Mouse (Mus musculus): ENCODE results near the gene Osbpl11.
"Not testable (repeated sequence)": the region's sequence is repeated elsewhere in the genome, so short reads cannot be mapped to it uniquely, and the experiment has no call there.

The Osbpl11 gene

DNA sequence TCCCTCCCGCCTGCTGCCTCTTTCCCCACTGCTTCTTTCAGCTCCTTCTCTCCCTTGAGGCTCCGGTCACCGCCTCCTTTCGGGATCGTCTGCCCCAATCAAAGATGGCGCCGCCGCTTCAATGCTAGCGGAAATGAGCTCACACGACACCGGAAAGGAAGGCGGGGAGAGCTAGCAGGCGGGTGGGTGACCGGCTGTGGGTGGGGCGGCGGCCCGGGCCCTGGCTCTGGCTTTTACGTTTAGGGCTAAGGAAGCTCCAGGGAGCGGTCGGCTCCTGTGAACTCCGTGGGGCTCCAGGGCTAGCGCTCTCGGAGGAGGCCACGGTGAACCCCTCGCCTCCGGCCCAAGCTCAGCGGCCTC, at the start of gene Osbpl11:
TSS of gene Osbpl11 (plus strand) at position 171 of the 360 bp plus-strand sequence.
- peak; percentile 96 for DNase-seq (ENCODE audit: low read depth, low spot score)

DNA sequence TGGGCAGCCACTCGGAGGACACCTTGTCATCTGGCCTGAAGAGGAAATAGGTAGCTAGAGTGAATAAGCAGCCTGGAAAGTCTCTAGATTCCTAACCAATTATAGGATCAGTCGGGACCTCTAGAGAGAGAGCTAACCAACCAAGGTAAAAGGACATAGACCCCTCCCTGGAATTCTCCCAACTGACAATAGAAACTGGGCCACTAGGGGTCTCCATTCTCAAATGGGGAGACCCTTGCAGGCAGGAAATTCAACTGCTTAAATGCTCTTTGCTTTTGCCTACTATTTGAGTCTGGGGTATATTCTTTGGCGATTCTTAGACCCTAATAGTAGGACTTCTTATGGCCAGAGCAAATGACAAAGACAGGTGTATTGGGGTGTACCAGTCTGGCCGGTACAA, 49.7 kb upstream of the Osbpl11 start:
- DNase-seq (ENCODE audit: low read depth, low spot score) = peak; percentile 66

DNA sequence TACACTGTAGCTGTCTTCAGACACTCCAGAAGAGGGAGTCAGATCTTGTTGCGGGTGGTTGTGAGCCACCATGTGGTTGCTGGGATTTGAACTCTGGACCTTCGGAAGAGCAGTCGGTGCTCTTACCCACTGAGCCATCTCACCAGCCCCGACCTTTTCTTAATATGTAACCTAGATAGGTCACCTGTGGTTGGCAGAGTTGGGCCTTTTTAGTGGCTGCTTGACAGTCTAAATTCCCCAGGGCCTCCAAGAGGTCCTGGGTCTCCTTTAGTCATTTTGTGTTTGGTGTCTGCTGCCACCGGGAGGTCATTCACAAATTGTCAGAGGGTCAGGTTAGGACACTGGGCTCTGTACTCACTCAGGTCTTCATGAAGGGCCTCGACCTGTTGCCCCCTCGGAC, 45.8 kb upstream of the Osbpl11 start:
- not testable (repeated sequence) for DNase-seq (ENCODE audit: low read depth, low spot score)

DNA sequence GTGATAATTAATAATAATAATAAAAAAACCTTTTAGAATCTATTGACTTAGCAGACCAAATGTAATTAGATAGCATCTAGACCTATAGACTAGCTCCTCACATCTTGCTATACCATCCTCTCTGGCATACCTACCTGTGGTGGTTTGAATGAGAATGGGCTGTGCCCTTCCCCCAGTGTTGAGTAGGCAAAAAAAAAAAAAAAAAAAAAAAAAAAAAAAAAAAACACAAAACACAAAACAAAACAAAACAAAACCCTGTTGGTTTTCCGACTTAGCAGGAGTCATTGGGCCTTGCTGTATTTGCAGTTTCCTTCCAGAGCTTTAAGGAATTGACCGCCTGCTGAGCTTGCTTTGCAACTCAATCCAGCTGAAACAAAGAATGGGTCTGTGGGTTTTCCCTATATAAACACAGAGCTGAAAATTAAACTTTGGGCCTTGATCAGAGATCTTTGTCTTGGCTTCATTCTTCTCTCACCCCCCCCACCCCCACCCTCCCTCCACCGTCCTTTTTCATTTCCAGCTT, 43.1 kb upstream of the Osbpl11 start:
- peak; percentile 90 for DNase-seq (ENCODE audit: low read depth, low spot score)

DNA sequence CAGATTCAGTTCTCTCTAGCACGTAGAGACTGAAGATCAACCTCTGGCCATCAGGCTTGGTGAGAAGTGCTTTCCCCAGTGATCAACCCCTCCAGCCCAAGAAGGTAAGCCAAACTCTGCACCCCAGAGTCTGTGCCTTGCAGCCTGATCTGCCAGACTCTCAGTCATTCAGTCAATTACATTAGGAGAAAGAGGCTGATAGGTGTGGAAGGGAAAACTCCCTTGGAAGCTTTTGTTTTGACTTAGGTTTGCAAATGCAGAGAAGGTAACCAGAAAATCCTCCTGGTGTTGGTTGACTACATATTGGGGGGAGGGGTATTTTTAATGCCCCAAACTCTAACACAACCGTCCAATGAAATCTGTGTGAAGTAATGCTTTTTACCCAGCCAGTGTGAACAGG, 41.4 kb upstream of the Osbpl11 start:
- peak; percentile 51 for DNase-seq (ENCODE audit: low read depth, low spot score)

DNA sequence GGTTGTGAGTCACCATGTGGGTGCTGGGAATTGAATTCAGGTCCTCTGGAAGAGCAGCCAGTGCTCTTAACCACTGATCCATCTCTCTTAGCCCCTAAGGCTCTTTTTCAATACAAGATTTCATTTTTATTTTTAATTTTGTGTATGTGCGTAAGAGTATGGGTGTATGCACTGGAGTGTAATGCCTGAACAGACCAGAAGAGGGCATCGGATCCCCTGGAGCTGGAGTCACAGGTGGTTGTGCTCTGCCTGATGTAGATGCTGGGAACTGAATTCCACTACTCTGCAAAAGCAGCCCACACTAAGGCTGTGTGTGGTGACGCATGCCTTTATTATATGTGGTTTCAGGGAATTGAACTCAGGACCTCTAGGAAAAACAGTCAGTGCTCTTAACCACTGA, 38.7 kb upstream of the Osbpl11 start:
- DNase-seq (ENCODE audit: low read depth, low spot score) = peak; percentile 57

DNA sequence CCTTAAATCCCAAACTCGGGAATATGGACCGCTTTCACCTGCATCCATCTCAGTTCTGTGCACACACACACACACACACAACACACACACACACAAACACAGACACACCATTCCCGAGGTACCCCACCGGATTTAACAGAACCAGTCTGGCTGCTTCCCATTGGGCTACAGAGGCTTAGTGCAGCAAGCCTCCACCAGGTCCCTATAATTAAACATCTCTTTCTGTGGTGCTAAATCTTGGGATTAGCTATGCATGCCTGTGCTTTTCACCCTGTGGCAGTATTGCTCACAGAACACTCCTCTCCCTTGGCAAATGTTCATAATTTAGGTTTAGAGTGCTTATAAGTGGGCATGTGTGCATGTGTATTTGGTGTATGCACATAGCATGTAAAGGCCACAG, 36.7 kb upstream of the Osbpl11 start:
- DNase-seq (ENCODE audit: low read depth, low spot score) = no peak

DNA sequence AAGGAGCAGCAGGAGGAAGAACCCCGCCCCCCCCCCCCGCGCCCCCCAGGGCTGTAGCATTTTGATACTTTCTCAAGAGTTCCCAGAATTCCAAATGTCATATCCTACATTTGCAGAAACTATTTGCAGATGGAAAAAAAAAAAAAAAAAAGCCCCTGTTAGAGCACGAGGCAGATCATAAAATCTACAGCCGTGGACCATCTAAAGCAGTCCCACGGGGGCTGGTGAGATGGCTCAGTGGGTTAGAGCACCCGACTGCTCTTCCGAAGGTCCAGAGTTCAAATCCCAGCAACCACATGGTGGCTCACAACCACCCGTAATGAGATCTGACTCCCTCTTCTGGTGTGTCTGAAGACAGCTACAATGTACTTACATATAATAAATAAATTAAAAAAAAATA, 34.0 kb upstream of the Osbpl11 start:
- DNase-seq (ENCODE audit: low read depth, low spot score) = not testable (repeated sequence)

DNA sequence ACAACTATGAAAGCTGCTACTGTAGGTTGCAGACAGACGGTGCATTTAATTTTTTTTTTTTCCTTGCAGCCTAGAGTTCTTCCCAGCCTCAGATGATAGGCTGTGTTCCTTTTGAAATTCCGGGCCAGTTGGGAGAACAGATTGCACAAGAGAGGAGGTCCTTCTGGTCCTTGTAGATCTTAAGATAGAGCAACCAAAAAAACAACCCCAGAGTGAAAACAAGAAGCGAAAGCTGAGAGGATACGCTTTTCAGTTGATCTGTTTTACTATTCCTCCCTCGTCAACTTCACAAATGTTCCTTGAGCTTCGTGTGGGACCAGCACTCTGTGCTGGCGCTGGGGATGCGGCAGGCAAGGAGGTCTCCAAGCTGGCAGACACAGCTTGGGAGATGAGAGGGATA, 33.3 kb upstream of the Osbpl11 start:
- DNase-seq (ENCODE audit: low read depth, low spot score) = no peak

DNA sequence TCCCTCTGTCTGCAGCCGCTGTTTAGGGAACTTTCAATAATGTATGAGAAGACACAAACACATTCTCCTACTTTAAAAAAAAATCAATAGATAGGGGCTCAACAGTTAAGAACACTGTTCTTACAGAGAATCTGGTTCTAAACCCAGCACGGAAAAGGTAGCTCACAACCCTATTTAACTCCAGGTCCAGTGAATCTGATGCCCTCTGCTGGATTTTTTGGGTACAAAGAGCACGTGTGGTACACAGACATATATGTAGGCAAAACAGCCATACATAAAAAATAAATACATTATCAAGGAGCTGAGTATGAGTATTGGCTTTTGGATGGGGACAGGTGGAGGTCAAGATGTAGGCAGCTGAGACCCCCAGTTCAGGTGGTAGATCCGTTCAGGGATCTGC, 29.9 kb upstream of the Osbpl11 start:
- DNase-seq (ENCODE audit: low read depth, low spot score) = peak; percentile 64

DNA sequence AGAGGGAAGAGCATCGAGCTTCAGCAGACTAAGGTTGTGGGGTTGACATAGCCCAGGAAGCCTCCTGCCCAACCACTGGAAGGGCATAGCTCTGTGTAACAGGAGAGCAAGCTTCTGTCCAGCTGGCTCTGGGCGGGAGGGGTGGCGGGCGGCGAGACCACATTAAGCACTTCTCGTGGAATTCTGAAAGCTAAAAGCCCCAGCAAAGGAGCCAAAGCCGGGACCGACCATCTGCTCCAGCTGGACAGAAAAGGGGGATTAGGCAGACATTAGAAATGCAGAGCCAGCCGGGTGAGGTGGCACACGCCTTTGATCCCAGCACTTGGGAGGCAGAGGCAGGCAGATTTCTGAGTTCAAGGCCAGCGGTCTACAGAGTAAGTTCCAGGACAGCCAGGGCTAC, 26.9 kb upstream of the Osbpl11 start:
- no peak for DNase-seq (ENCODE audit: low read depth, low spot score)

DNA sequence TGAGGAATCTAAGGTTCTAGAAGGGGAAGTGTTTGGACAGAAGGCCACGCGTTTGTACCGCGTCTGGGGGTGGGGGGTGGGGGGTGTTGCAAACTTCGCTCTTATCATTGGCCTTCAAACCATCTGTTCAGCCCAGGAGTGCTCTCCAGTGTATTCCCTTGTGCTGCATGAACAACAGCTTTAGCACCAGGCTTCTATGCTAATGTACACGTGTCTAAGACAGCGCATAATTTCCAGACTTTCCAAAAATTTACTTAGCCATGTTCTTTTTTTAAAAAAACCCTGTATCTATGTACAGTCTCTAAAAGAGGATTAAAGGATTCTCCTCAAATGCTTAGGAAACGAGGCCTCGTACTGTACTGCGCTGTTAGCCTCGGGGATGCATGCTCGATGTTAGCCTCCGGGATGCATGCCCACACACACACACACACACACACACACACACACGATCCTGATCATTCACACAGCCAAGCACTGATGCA, 26.2 kb upstream of the Osbpl11 start:
- no peak for DNase-seq (ENCODE audit: low read depth, low spot score)

DNA sequence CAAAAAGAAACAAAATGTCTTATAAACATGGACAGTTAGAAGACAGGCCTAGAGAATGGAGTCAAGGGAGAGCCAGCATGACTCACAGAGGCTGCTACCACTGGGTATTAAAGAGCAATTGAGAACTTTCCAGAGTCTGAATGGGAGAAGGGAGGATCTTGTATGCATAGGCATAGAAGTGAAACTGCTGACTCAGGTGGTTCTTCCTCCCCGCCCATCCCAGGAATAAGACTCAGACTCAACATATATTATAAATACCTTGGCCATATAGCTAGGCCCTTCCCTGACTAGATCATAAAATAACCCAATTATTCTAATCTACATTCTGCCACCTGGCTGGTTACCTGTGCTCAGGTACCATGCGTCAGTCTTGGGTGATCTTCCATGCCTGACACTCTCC, 25.5 kb upstream of the Osbpl11 start:
- no peak for DNase-seq (ENCODE audit: low read depth, low spot score)

DNA sequence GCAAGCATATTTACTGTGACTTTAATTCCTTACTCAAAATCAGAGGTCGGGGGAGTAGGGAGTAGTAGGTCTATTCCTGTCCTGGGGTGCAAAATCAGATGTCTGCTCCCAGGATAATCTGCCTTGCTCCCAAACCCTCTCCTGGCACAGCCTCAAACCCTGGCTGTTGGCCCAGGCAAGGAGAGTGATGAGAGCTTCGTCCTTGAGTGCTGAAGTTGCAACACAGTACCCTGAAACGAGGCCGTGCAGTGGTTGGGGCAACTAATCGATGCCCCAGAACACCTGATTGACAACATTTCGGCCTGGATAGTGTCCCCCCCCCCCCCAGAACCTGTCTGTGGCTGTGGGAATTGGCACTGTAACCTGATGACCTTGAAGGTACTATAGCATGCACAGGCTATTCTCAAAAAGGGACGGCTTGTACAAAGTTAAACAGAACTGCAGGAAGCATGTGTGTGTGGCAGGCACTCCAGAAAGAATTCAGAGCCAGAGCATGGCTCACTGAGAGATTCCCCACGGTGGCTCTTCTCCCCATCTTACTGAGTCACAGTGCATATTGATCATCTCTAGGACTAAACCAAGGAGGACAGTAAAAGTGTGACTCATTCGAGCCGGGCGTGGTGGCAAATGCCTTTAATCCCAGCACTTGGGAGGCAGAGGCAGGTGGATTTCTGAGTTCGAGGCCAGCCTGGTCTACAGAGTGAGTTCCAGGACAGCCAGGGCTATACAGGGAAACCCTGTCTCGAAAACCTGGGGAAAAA, 21.4 kb upstream of the Osbpl11 start:
- no peak for DNase-seq (ENCODE audit: low read depth, low spot score)

DNA sequence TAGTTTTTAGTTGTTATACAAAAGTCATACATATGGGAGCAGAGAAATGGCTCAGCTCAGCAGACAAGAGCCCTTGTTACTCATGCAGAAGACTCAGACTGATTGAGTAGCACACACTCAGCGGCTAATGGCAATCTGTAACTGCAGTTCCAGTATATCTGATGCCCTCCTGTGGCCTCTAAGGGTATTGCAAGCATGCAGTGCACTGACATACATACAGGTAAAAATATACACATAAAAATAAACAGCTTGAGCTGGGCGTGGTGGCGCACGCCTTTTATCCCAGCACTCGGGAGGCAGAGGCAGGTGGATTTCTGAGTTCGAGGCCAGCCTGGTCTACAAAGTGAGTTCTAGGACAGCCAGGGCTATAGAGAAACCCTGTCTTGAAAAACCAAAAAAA, 18.6 kb upstream of the Osbpl11 start:
- peak; percentile 88 for DNase-seq (ENCODE audit: low read depth, low spot score)

DNA sequence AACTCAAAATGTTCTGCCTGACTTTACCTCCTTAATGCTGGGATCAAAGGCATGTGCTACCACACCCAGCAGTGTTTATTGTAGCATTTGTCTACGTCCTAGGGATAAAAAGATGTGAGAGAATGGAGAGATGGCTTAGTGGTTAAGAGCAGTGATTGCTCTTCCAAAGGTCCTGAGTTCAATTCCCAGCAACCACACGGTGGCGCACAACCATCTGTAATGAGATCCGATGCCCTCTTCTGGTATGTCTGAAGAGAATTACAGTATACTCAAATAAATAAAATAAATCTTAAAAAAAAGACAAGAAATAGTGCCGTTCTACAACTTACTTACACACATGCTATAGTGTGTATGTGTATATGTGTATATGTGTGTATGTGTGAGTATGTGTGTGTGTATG, 17.3 kb upstream of the Osbpl11 start:
- DNase-seq (ENCODE audit: low read depth, low spot score) = peak; percentile 49

DNA sequence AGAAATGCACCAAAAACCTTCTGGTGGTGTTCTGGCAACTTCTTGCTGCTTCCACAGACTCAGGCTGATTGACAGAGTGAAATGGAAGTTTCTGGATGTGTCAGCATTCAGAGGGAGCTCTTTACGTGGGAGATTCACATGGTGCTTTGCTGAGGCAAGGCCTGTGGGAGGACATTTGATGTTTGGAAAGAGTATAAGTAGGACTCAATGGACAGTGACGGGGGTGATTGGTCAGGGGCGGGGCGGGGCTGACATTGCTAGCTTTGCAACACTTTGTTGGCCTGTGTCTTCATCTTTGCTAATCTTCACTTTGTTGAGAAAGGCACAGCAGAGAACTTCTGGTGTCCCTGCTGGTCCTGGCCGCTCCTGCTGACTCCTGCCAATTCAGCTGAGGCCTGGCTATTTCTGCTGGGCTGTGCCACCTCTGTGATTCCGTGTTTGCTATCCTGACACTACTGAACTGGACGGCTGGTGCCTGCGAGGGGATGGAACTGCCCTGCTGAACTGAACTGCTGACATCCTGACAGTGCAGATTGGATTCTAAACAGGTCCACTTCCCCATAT, 15.3 kb upstream of the Osbpl11 start:
- DNase-seq (ENCODE audit: low read depth, low spot score) = no peak

DNA sequence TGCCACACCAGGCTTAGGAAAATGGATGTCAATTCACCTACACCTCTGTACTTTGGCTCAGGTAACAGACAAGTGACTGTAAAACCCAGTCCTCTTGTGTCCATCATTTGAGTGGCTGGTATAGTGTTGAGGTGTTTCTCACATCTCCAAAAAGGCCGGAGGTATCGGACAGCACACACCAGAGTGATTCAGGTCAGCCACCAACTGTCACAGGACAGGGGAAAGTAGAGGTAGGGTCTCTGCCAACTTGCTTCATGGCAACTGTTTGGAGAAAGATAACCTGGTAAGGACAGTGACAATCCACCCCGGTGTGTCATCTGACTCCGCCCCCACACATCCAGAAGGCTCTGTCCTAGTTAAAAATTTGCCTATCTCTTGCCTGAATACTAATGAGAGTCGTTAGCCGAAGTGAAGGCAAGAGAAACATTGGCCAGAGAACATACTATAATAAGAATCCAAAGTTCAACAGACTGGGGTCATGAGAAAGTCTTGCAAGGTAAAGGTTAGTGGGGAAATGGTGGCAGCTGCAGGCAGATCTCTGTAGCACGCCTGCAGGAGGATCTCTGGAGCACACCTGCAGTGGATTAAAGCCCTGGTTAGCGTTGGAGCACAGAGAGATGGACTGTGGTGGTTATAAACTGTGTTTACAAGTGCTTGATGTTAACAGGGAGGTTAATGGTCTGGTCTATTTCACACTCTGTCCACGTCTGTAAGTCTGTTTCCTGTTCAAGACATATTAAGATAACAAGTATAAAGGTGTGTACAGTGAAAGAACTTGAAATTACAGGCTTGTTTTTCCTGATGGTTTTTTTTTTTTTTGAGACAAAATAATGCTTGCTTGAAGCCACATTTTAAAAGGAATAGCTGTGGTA, 13.9 kb upstream of the Osbpl11 start:
- DNase-seq (ENCODE audit: low read depth, low spot score) = no peak

DNA sequence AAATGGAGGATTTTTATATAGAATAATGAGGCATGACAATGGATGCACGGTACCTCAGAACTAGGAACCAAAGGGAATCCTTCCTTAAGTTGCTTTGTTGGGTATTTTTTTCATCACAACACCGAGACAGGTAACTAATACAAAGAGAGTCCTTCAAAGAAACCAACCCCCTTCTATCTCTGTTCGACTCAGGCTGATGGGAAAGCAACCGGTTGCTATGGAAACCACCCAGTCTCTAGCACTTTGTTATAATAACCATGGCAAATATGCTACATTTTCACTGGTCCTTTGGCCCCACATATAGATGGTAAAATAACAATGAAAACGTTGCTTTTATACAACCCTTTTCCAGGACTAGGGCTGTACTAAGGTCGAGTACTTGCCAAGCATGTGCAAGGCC, 13.1 kb upstream of the Osbpl11 start:
- no peak for DNase-seq (ENCODE audit: low read depth, low spot score)

DNA sequence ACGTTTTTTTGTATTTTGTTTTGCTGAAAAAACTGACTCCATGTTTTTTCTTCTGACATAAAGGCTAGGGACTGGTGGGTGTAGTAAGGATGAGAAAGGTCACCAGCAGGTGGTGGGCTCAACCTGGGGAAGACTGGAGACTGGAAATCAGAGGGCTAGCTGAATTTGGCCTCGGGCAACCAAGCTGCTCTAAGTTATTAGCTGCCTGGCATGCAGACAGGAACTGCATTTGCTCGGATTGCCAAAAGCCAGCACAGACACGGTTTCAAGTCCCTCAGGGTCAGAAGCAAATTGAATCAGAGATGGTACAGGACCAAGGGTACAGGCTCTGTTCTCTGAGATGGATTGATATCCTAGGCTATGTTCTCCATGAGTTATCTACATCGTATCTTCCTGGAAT, 11.7 kb upstream of the Osbpl11 start:
- no peak for DNase-seq (ENCODE audit: low read depth, low spot score)

DNA sequence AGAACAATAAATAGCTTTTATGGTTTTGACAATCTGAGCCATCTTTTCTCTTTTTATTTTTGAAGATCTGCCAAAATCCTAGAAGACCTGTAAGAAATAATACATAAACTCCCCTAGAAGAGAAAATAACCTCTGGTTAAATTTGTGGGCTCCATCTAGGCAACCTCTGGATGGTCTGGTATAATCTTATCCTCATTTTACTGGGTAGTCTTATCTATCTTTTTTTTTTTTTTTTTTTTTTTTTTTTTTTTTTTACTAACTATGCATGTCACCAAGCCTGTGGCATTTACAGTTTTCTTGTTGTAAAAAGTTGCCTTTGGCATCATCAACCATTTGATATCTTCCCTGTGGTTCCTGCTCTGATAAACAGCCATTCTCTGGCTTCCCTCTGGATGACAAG, 10.2 kb upstream of the Osbpl11 start:
- no peak for DNase-seq (ENCODE audit: low read depth, low spot score)

DNA sequence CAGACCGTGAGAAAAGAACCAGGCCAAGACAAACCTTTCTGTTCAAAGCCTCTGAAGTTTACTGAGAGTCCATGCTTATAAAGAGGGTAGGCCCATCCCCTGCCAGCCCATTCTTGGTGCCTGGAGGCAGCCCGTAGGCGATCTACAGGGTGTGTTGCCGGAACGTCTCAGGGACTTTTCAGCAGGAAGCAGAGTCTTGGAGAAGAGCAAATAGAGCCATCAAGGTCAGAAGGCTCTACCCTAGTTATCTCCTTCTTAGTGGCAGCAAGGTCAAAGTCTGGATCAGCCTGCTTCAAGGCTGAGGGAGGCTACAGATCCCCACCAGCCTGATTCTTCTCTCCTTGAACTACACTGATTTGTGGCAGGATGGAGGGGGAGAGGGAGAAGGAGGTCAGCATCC, 8.0 kb upstream of the Osbpl11 start:
- DNase-seq (ENCODE audit: low read depth, low spot score) = not testable (repeated sequence)

Measured in R1 (cell line).